Mouse (Mus musculus): Measurements from ENCODE around the gene Dennd2d. TPM values are rescaled to one million over a fixed set of nuclear protein-coding genes. Genes with fewer than 3 reads are reported as not detected.

Gene Dennd2d
- polyA plus RNA-seq, 1 experiment from 2014 or later, result 0.84 TPM

DNA sequence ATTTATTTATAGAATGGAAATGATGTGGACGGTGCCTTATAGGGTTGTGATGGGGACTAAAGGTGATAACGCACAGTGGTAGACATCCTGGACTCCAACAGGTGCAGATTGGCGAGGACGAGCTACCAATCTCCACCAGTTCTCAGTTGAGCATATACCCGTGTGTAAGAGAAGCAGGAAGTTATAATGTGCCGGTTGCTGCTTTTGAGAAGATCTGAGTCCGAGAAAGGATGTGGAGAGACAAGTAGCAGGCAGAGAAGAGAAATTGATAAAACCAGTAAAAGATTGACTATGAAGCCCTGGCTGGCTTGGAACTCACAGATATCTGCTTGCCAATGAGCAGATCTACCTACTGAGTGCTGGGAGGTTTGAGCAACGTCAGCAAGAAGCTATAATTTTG is 11.0 kb downstream of the Dennd2d start:
- Histone ChIP-seq H3K27me3 (replicated peaks; ENCODE audit: control insufficient read depth, insufficient read depth, low read length) (no peaks in the 10 kb centered on the region), H3K9me3 (ENCODE audit: control insufficient read depth, low read length) (no peaks in the 10 kb centered on the region), H3K4me3 (ENCODE audit: low read length) (no peak overlapping the region), H3K4me2 (ENCODE audit: low read length) (no peak overlapping the region), H3K36me3 (ENCODE audit: control insufficient read depth, insufficient read depth, low read length) (no peaks in the 10 kb centered on the region), H3K9ac (ENCODE audit: low read depth, low read length) (no peak overlapping the region), H3K4me1 (ENCODE audit: control insufficient read depth, insufficient read depth, low read depth, low read length) (no peaks in the 10 kb centered on the region), H3K27ac (ENCODE audit: low read depth, low read length) (no peak overlapping the region)
- 89% methylated on average over 8 of the region's 8 CpGs for WGBS
- no peak for ATAC-seq

DNA sequence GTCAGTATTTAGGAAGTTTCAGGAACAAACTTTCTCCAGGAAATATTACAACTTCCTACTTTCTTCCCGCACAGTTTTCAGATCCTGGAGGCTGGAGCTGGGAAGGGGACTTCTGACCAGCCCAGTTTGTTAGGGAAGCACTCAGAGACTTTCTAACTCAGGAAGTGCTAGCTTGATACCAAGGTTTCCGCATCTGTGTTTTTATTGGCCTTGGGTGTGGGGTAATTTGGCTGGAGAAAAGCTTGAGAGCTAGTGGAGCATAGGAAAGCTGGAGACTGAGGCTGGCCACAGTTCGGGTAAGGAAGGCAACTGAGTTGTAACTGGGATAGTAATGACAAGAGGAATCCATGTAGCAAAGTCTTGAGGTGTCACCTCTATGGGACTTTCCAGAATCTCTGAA is 11.7 kb downstream of the Dennd2d start:
- Histone ChIP-seq H3K27me3 (replicated peaks; ENCODE audit: control insufficient read depth, insufficient read depth, low read length) (no peaks in the 10 kb centered on the region), H3K4me1 (ENCODE audit: control insufficient read depth, insufficient read depth, low read depth, low read length) (no peaks in the 10 kb centered on the region), H3K36me3 (ENCODE audit: control insufficient read depth, insufficient read depth, low read length) (no peaks in the 10 kb centered on the region), H3K9ac (ENCODE audit: low read depth, low read length) (no peak overlapping the region), H3K9me3 (ENCODE audit: control insufficient read depth, low read length) (no peaks in the 10 kb centered on the region), H3K4me3 (ENCODE audit: low read length) (no peak overlapping the region), H3K4me2 (ENCODE audit: low read length) (no peak overlapping the region), H3K27ac (ENCODE audit: low read depth, low read length) (no peak overlapping the region)
- WGBS, result 88% methylated on average over 3 of the region's 3 CpGs
- ATAC-seq, result no peak

DNA sequence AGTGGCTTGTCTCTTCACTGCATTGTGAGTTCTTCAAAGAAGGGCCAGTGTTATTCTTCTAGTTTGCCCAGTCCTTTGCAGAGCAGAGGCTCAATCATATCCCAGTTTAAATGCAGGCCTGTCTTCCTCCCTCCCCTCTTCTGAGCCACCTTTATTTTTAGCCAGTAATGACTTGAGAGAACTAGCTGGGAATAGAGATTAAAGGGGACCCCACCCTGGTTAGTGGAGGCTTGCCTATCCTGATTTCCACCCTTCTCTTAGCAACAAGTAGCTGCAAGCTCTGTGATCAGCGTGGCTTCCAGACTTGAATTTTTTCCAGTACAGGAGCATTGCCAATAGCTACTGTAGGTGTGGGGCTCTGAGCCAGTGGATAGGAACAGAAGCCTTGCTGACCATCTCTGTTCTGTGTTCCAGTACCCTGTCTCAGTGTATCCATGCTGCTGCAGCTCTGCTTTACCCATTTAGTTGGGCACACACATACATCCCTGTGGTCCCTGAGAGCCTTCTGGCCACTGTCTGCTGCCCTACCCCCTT is 12.3 kb downstream of the Dennd2d start:
- no peak overlapping the region for H3K4me2 ChIP-seq (ENCODE audit: low read length)
- no peak overlapping the region for H3K9ac ChIP-seq (ENCODE audit: low read depth, low read length)
- H3K9me3 ChIP-seq (ENCODE audit: control insufficient read depth, low read length), result no peaks in the 10 kb centered on the region
- H3K4me1 ChIP-seq (ENCODE audit: control insufficient read depth, insufficient read depth, low read depth, low read length), result no peaks in the 10 kb centered on the region
- WGBS, result 81% methylated on average over 1 of the region's 1 CpGs
- H3K36me3 ChIP-seq (ENCODE audit: control insufficient read depth, insufficient read depth, low read length), result no peaks in the 10 kb centered on the region
- H3K4me3 ChIP-seq (ENCODE audit: low read length), result no peak overlapping the region
- H3K27ac ChIP-seq (ENCODE audit: low read depth, low read length), result no peak overlapping the region
- no peaks in the 10 kb centered on the region for H3K27me3 ChIP-seq (replicated peaks; ENCODE audit: control insufficient read depth, insufficient read depth, low read length)
- no peak for ATAC-seq

DNA sequence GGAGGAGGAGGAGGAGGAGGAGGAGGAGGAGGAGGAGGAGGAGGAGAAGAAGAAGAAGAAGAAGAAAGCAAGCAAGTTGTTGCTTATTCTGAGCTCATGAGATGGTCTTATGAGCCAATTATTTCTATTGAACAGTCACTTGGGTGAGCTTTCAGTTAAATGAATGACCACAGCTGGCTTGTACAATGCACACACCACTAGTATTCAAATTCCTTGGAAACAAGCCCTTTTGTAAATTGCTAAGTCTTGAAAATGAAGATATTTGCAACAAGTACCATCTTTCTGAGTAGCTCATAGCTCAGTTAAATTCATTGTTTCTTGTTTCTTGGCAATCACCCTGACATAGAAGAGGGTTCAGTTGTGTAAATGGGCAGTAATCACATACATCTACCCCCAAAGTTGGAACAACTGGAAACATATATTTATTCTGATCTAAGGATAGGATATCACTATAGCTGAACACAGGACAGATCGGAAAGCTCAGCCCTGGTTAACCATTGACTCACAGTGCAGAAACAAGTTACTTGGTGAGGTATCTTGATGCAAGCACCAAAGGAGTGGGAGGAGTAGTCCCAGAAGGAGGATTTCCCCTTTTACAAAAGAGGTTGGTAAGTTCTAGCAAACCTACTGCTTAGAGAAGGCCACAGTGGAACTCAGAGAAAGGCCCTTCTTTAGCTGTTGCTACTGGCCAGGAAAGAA is 13.3 kb downstream of the Dennd2d start:
- H3K9me3 ChIP-seq (ENCODE audit: control insufficient read depth, low read length), result no peaks in the 10 kb centered on the region
- H3K27me3 ChIP-seq (replicated peaks; ENCODE audit: control insufficient read depth, insufficient read depth, low read length), result no peaks in the 10 kb centered on the region
- no peaks in the 10 kb centered on the region for H3K4me1 ChIP-seq (ENCODE audit: control insufficient read depth, insufficient read depth, low read depth, low read length)
- no peaks in the 10 kb centered on the region for H3K36me3 ChIP-seq (ENCODE audit: control insufficient read depth, insufficient read depth, low read length)
- WGBS, result 87% methylated on average over 1 of the region's 1 CpGs
- no peak for ATAC-seq
- H3K4me3 ChIP-seq (ENCODE audit: low read length), result no peak overlapping the region
- H3K27ac ChIP-seq (ENCODE audit: low read depth, low read length), result no peak overlapping the region
- H3K9ac ChIP-seq (ENCODE audit: low read depth, low read length), result no peak overlapping the region
- no peak overlapping the region for H3K4me2 ChIP-seq (ENCODE audit: low read length)

DNA sequence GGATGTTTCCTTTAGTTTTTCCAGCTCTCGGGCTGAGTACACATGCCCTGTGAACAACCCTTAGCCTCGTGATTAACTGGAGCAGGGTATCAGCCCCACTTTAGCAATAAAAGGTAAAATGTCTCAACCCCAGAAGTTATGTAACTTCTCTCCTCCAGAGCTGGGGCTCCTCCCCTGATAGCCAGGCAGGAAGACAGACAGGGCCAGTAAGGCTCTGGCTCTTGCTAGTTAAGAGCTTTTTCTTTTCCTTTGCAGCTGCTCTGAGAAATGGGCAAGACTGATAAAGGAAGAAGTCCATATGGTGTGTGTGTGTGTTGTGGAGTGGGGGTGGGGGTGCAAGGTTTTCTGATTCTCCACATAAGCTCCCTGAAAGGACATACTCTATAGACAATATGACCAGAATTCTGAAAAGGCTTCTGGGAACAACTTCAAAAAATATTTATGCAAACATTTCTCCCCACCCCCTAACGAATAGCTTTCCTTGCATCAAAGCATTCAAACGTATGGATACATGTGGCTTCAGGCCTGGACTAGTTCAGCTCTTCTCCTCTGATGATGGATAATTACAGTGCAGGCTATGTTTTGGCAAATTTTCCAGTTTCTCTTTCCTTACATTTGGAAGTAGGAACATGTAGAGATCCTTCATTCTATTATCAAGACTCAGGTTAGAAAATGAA is 14.0 kb downstream of the Dennd2d start:
- 84% methylated on average over 4 of the region's 4 CpGs for WGBS
- Histone ChIP-seq H3K36me3 (ENCODE audit: control insufficient read depth, insufficient read depth, low read length) (0 out of 2 replicates have a peak, but pooled peaks cover 2% of the 10 kb centered on the region), H3K4me2 (ENCODE audit: low read length) (no peak overlapping the region), H3K27me3 (replicated peaks; ENCODE audit: control insufficient read depth, insufficient read depth, low read length) (no peaks in the 10 kb centered on the region), H3K4me3 (ENCODE audit: low read length) (no peak overlapping the region), H3K9me3 (ENCODE audit: control insufficient read depth, low read length) (no peaks in the 10 kb centered on the region), H3K4me1 (ENCODE audit: control insufficient read depth, insufficient read depth, low read depth, low read length) (no peaks in the 10 kb centered on the region), H3K9ac (ENCODE audit: low read depth, low read length) (no peak overlapping the region), H3K27ac (ENCODE audit: low read depth, low read length) (no peak overlapping the region)
- ATAC-seq, result no peak

DNA sequence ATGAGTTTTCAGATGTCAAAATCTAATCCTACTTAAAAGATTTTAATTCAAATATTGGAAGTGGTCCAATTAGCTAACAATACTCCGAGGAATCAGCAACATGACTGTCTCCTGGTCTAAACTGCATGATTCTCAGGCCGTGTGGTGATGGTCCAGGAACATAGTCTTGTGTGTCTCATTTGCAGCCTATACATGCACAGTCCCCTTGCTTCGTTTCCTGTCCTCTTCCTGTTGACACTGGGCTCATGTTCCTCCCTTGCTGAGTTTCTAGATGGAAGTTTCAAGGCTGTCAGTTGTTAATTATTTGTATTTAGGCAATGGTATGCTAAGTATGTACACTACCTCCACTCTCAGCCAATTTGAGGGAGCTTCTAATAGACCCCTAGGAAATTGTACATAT is 14.8 kb downstream of the Dennd2d start:
- H3K27me3 ChIP-seq (replicated peaks; ENCODE audit: control insufficient read depth, insufficient read depth, low read length), result no peaks in the 10 kb centered on the region
- no peak overlapping the region for H3K4me3 ChIP-seq (ENCODE audit: low read length)
- no peak overlapping the region for H3K27ac ChIP-seq (ENCODE audit: low read depth, low read length)
- ATAC-seq, result no peak
- 0 out of 2 replicates have a peak, but pooled peaks cover 2% of the 10 kb centered on the region for H3K36me3 ChIP-seq (ENCODE audit: control insufficient read depth, insufficient read depth, low read length)
- no peak overlapping the region for H3K9ac ChIP-seq (ENCODE audit: low read depth, low read length)
- WGBS, result 66% methylated on average over 3 of the region's 3 CpGs
- H3K4me1 ChIP-seq (ENCODE audit: control insufficient read depth, insufficient read depth, low read depth, low read length), result no peaks in the 10 kb centered on the region
- H3K9me3 ChIP-seq (ENCODE audit: control insufficient read depth, low read length), result no peaks in the 10 kb centered on the region
- H3K4me2 ChIP-seq (ENCODE audit: low read length), result no peak overlapping the region

DNA sequence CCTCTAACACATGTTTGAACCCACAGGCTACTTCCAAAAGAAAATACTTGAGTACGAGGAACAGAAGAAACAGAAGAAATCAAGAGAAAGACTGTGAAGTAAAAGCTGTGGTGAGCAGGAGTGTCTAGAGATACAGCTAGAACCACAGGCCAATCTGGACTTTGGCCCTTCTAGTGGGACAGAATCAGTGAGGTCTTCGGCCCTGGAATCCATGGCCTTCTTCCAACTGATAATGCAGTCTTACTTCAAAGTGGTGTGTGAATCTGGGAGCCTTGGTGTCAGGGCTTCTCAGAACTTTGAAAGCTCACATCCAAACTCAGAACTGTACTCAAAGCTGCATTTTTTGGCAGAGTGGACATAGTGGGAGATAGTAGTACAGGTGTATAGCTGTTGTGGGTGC is 18.3 kb downstream of the Dennd2d start:
- Histone ChIP-seq H3K4me3 (ENCODE audit: low read length) (no peak overlapping the region), H3K4me1 (ENCODE audit: control insufficient read depth, insufficient read depth, low read depth, low read length) (no peaks in the 10 kb centered on the region), H3K27me3 (replicated peaks; ENCODE audit: control insufficient read depth, insufficient read depth, low read length) (no peaks in the 10 kb centered on the region), H3K9me3 (ENCODE audit: control insufficient read depth, low read length) (no peaks in the 10 kb centered on the region), H3K9ac (ENCODE audit: low read depth, low read length) (no peak overlapping the region), H3K4me2 (ENCODE audit: low read length) (no peak overlapping the region), H3K27ac (ENCODE audit: low read depth, low read length) (no peak overlapping the region), H3K36me3 (ENCODE audit: control insufficient read depth, insufficient read depth, low read length) (peaks cover 4% of the 10 kb centered on the region; the same call in 1 of the 2 replicates)
- ATAC-seq, result no peak
- WGBS, result 95% methylated on average over 2 of the region's 2 CpGs

DNA sequence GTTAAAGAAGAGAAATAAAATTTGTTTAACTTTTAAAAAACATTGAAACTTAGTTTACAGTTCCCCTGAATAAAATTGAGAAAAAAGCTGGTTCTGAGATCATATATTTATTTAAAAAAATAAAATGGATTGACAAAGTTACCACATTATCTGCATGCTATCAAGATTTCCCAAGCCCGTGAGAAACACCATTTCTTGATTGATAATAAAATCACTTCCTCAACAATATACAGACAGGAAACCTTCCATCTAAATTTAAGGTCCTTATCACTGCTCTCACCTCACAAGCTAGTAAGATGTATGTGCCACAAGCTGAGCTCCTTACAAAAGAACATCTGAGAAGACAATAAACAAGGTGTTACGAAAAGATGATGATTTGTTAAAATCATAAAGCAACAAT is 20.7 kb downstream of the Dennd2d start:
- Histone ChIP-seq H3K4me2 (ENCODE audit: low read length) (no peak overlapping the region), H3K9me3 (ENCODE audit: control insufficient read depth, low read length) (no peaks in the 10 kb centered on the region), H3K4me3 (ENCODE audit: low read length) (no peak overlapping the region), H3K27me3 (replicated peaks; ENCODE audit: control insufficient read depth, insufficient read depth, low read length) (no peaks in the 10 kb centered on the region), H3K4me1 (ENCODE audit: control insufficient read depth, insufficient read depth, low read depth, low read length) (no peaks in the 10 kb centered on the region), H3K27ac (ENCODE audit: low read depth, low read length) (no peak overlapping the region), H3K9ac (ENCODE audit: low read depth, low read length) (no peak overlapping the region), H3K36me3 (ENCODE audit: control insufficient read depth, insufficient read depth, low read length) (peaks cover 4% of the 10 kb centered on the region; the same call in 1 of the 2 replicates)
- 99% methylated on average over 2 of the region's 2 CpGs for WGBS
- ATAC-seq, result no peak

DNA sequence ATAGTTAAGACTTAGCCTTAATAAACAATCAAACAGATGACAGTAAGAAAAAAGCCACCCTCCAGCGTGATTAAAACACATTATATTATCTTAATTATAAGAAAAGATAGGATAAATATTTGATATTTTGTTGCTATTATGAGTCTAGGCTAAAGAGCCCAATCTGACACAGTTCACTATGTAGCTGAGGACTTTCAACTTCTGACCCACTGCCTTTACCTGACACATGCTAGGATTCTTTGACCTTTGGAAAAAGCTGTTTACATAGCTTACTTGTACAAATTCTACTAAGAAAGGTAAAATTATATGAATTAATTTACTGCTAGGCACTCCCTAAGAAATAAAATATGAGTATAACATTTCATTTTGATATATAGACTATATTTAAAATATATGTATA is 28.5 kb downstream of the Dennd2d start:
- no peak overlapping the region for H3K4me3 ChIP-seq (ENCODE audit: low read length)
- ATAC-seq, result no peak
- no peaks in the 10 kb centered on the region for H3K36me3 ChIP-seq (ENCODE audit: control insufficient read depth, insufficient read depth, low read length)
- no peak overlapping the region for H3K9ac ChIP-seq (ENCODE audit: low read depth, low read length)
- H3K9me3 ChIP-seq (ENCODE audit: control insufficient read depth, low read length), result no peaks in the 10 kb centered on the region
- no peaks in the 10 kb centered on the region for H3K27me3 ChIP-seq (replicated peaks; ENCODE audit: control insufficient read depth, insufficient read depth, low read length)
- no peak overlapping the region for H3K4me2 ChIP-seq (ENCODE audit: low read length)
- H3K4me1 ChIP-seq (ENCODE audit: control insufficient read depth, insufficient read depth, low read depth, low read length), result no peaks in the 10 kb centered on the region
- WGBS, result 82% methylated on average over 1 of the region's 1 CpGs
- H3K27ac ChIP-seq (ENCODE audit: low read depth, low read length), result no peak overlapping the region
